Mouse (Mus musculus): Measurements from ENCODE around the gene Ccdc3. TPM values are rescaled to one million over a fixed set of nuclear protein-coding genes. Genes with fewer than 3 reads are reported as not detected.
A peak's percentile ranks its signal among the peaks of the same experiment; 100 is the strongest.

Ccdc3 gene
- total and polyA plus RNA-seq, 2 experiments from 2014 or later: 8.4 to 18.9 TPM

- DNase-seq (ENCODE audit: low spot score) (no peak), ATAC-seq (no peak)
- Histone ChIP-seq H3K4me1 (ENCODE audit: insufficient read depth, low read length) (no peaks in the 10 kb centered on the region), H3K27ac (no peak overlapping the region), H3K4me3 (ENCODE audit: low read length) (no peak overlapping the region), H3K36me3 (ENCODE audit: insufficient read depth, low read length) (no peaks in the 10 kb centered on the region), H3K27me3 (ENCODE audit: insufficient read depth, low read length) (no peaks in the 10 kb centered on the region), H3K4me2 (ENCODE audit: low read depth, low read length) (no peak overlapping the region), H3K9me3 (ENCODE audit: low read length) (0 out of 2 replicates have a peak, but pooled peaks cover 5% of the 10 kb centered on the region), H3K9ac (replicated peaks; ENCODE audit: low read length) (no peak overlapping the region)
- WGBS: 91% methylated on average over 3 of the region's 3 CpGs
- no peak for TF ChIP-seq CTCF (IDR thresholded peaks at IDR 0.05; ENCODE audit: low read depth)
These were observed 120.7 kb downstream of the Ccdc3 start for GRCm38 (mm10) chr2:5258250-5258649.

GRCm38 (mm10) chr2:5262279-5262678 is 124.7 kb downstream of the Ccdc3 start:
- H3K27ac ChIP-seq: no peak overlapping the region
- WGBS: 57% methylated on average over 2 of the region's 2 CpGs
- no peaks in the 10 kb centered on the region for H3K36me3 ChIP-seq (ENCODE audit: insufficient read depth, low read length)
- TF ChIP-seq CTCF (IDR thresholded peaks at IDR 0.05; ENCODE audit: low read depth): no peak
- 0 out of 2 replicates have a peak, but pooled peaks cover 4% of the 10 kb centered on the region for H3K9me3 ChIP-seq (ENCODE audit: low read length)
- H3K4me3 ChIP-seq (ENCODE audit: low read length): no peak overlapping the region
- no peak overlapping the region for H3K4me2 ChIP-seq (ENCODE audit: low read depth, low read length)
- ATAC-seq: no peak
- H3K27me3 ChIP-seq (ENCODE audit: insufficient read depth, low read length): no peaks in the 10 kb centered on the region
- no peak overlapping the region for H3K9ac ChIP-seq (replicated peaks; ENCODE audit: low read length)
- no peaks in the 10 kb centered on the region for H3K4me1 ChIP-seq (ENCODE audit: insufficient read depth, low read length)
- DNase-seq (ENCODE audit: low spot score): peak; percentile 23

GRCm38 (mm10) chr2:5267980-5268379 is 130.4 kb downstream of the Ccdc3 start:
- ATAC-seq (no peak), DNase-seq (ENCODE audit: low spot score) (no peak)
- Histone ChIP-seq H3K4me3 (ENCODE audit: low read length) (no peak overlapping the region), H3K9ac (replicated peaks; ENCODE audit: low read length) (no peak overlapping the region), H3K27me3 (ENCODE audit: insufficient read depth, low read length) (no peaks in the 10 kb centered on the region), H3K36me3 (ENCODE audit: insufficient read depth, low read length) (no peaks in the 10 kb centered on the region), H3K9me3 (ENCODE audit: low read length) (no peaks in the 10 kb centered on the region), H3K4me2 (ENCODE audit: low read depth, low read length) (no peak overlapping the region), H3K27ac (no peak overlapping the region), H3K4me1 (ENCODE audit: insufficient read depth, low read length) (no peaks in the 10 kb centered on the region)
- 70% methylated on average over 2 of the region's 2 CpGs for WGBS
- no peak for TF ChIP-seq CTCF (IDR thresholded peaks at IDR 0.05; ENCODE audit: low read depth)

Other genes starting within 250 kb of the Ccdc3 start
- gene Phyh, start 218.8 kb upstream of the Ccdc3 start, total RNA-seq (2014; rRNA removed): 74.6 and 78.4 TPM in 2 replicates
- gene Phyh, start 218.8 kb upstream of the Ccdc3 start, polyA plus RNA-seq (2015; fragmentation: Nextera tagmentation; extraction: Ambion mirVana): 127 and 133 TPM in 2 replicates
- 11.9 and 13.2 TPM in 2 replicates for gene Ucma, start 161.7 kb upstream of the Ccdc3 start, total RNA-seq (2014; rRNA removed)
- gene Ucma, start 161.7 kb upstream of the Ccdc3 start, polyA plus RNA-seq (2015; fragmentation: Nextera tagmentation; extraction: Ambion mirVana): 5.3 and 6.2 TPM in 2 replicates
- gene Mcm10, start 125.0 kb upstream of the Ccdc3 start, total RNA-seq (2014; rRNA removed): 4.9 and 7.7 TPM in 2 replicates
- gene Mcm10, start 125.0 kb upstream of the Ccdc3 start, polyA plus RNA-seq (2015; fragmentation: Nextera tagmentation; extraction: Ambion mirVana): 3.9 and 4.8 TPM in 2 replicates
- gene Optn, start 73.7 kb upstream of the Ccdc3 start, total RNA-seq (2014; rRNA removed): 31.2 and 39.3 TPM in 2 replicates
- gene Optn, start 73.7 kb upstream of the Ccdc3 start, polyA plus RNA-seq (2015; fragmentation: Nextera tagmentation; extraction: Ambion mirVana): 38.3 and 39.2 TPM in 2 replicates

Data from hindbrain, postnatal 0 days (tissue).